Mouse (Mus musculus) adrenal gland, postnatal 14 days (tissue): Measurements from ENCODE around the gene Atp6v1g1. TPM values are rescaled to one million over a fixed set of nuclear protein-coding genes. Genes with fewer than 3 reads are reported as not detected.

Experiments
- DNase-seq: peaks from one replicate; pipeline ENCODE4 v3.0.0; 2021; ENCODE audit warnings: mixed read lengths
- total RNA-seq: library from RNA; stranded (reverse); gene quantifications from 2 replicates; pipeline ENCODE4 v1.2.3, GENCODE M21; 2021

Atp6v1g1 gene
- total RNA-seq, 1 experiment from 2014 or later, result 132 TPM

GRCm38 (mm10) chr4:63546441-63547055 lies 2.0 kb downstream of the Atp6v1g1 start:
- DNase-seq, result no peak

- DNase-seq, result no peak
These were observed 3.2 kb downstream of the Atp6v1g1 start for GRCm38 (mm10) chr4:63547799-63548198.

GRCm38 (mm10) chr4:63548491-63548890 lies 3.9 kb downstream of the Atp6v1g1 start:
- no peak for DNase-seq

- DNase-seq, result peak; percentile 59
These were observed 6.3 kb downstream of the Atp6v1g1 start for GRCm38 (mm10) chr4:63550908-63551307.

- DNase-seq, result no peak
These were observed 8.3 kb downstream of the Atp6v1g1 start for GRCm38 (mm10) chr4:63552865-63553264.

- no peak for DNase-seq
These were observed 9.4 kb downstream of the Atp6v1g1 start for GRCm38 (mm10) chr4:63553789-63554576.

GRCm38 (mm10) chr4:63554616-63555015 lies 10.0 kb downstream of the Atp6v1g1 start:
- no peak for DNase-seq

- no peak for DNase-seq
These were observed 10.5 kb downstream of the Atp6v1g1 start for GRCm38 (mm10) chr4:63555111-63555510.

GRCm38 (mm10) chr4:63556665-63557064 lies 12.1 kb downstream of the Atp6v1g1 start:
- no peak for DNase-seq

- peak; percentile 60 for DNase-seq
These were observed 12.8 kb downstream of the Atp6v1g1 start for GRCm38 (mm10) chr4:63557124-63558059.

GRCm38 (mm10) chr4:63558407-63559081 lies 14.0 kb downstream of the Atp6v1g1 start, which contains the start of gene Tmem268:
Tmem268 (plus strand) TSS chr4:63558781.
- DNase-seq, result peak; percentile 91

GRCm38 (mm10) chr4:63559127-63559697 lies 14.6 kb downstream of the Atp6v1g1 start:
- DNase-seq, result peak; percentile 29

- DNase-seq, result peak; percentile 56
These were observed 15.5 kb downstream of the Atp6v1g1 start for GRCm38 (mm10) chr4:63560079-63560478.

GRCm38 (mm10) chr4:63561861-63562675 lies 17.5 kb downstream of the Atp6v1g1 start:
- DNase-seq, result no peak

GRCm38 (mm10) chr4:63562742-63563141 lies 18.2 kb downstream of the Atp6v1g1 start:
- DNase-seq, result no peak

GRCm38 (mm10) chr4:63567712-63568390 lies 23.3 kb downstream of the Atp6v1g1 start:
- no peak for DNase-seq

- no peak for DNase-seq
These were observed 24.8 kb downstream of the Atp6v1g1 start for GRCm38 (mm10) chr4:63569322-63569721.

- DNase-seq, result peak; percentile 19
These were observed 25.7 kb downstream of the Atp6v1g1 start for GRCm38 (mm10) chr4:63570208-63570781.

- DNase-seq, result peak; percentile 59
These were observed 28.0 kb downstream of the Atp6v1g1 start for GRCm38 (mm10) chr4:63572621-63573020.

GRCm38 (mm10) chr4:63579649-63580048 lies 35.1 kb downstream of the Atp6v1g1 start:
- DNase-seq, result no peak
